Mouse (Mus musculus) spleen, embryonic (tissue): ENCODE data around the gene Btbd9.

Source experiments
- CTCF ChIA-PET: fragments of 350-600 bp; sonication (Branson Sonifier 250); formaldehyde crosslinking; loops from one replicate; lab custom pipeline; 2022; lab: Charles Lee

Btbd9 gene

DNA sequence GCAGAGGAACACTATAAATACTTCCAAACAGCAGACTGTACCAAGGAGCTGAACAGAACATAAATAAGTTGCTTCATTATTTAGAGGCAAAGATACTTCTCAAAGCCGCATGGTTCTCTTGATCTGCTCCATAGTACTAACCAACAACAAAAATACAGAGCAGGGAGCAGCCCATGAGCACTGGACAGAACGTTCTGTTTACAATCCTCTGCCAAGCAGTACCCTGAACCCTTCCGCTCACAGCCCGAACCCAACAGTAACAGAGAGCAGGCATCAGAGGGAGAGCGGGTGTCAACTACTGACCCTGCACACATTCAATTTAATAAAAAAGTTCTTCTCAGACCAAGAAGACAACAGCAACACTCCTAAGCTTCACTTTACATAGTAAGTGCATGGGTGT is 117.4 kb downstream of the Btbd9 start:
- CTCF ChIA-PET = no interaction called here

DNA sequence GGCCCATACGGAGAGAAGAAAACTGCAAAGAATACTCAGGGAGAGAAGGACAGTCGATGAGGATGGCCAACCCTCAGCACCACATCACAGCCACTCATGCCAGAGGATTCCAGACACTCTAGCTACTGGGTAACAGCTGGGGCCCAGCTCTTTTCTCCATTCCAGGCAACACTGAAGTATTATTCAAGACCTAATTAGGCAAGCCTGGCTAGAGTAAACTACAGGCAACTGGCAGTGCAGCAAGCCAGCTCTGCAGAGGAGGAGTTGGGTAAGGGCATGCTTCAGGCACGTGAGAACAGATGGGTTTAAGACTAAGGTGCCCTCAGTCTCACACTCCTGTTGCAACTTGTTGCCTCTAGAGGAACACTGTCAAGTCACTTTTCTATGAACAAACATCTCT is 118.0 kb downstream of the Btbd9 start:
- CTCF ChIA-PET = no interaction called here

GRCm38 (mm10) chr17:30457486-30457885 is 118.8 kb downstream of the Btbd9 start:
- CTCF ChIA-PET = no interaction called here

DNA sequence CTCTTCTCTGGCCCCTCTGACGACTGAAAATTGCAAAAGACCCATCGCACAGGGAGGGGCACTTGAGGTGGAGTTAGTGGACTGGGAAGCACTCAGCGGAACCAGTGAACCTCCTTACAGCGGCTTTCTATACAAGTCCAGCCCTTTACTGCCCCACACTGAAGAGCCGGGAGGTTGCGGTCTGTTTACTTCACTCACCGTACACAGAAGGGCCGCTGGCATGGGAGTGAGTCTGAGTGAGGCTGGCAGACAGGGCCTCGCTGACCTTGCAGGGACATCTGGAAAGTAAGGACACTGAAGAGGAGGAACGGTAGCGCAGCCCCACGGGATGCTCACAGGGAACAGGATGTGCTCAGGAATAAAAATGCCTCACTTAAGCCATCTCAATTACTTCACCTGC is 120.0 kb downstream of the Btbd9 start:
- CTCF ChIA-PET = no interaction called here

GRCm38 (mm10) chr17:30454862-30455243 is 121.4 kb downstream of the Btbd9 start:
- CTCF ChIA-PET = no interaction called here

- CTCF ChIA-PET = interaction anchor here (0.6 kb wide), 1 partner anchor 398 kb away, joined by 3 read pairs; no protein-coding TSS in a partner anchor
Measured at GRCm38 (mm10) chr17:30454155-30454861, 122.0 kb downstream of the Btbd9 start.

GRCm38 (mm10) chr17:30453272-30453671 is 123.0 kb downstream of the Btbd9 start:
- CTCF ChIA-PET = interaction anchor here (1.3 kb wide), 1 partner anchor 19 kb away, joined by 5 read pairs; no protein-coding TSS in a partner anchor

GRCm38 (mm10) chr17:30452363-30452762 is 123.9 kb downstream of the Btbd9 start:
- CTCF ChIA-PET = interaction anchor here (1.3 kb wide), 1 partner anchor 20 kb away, joined by 5 read pairs; no protein-coding TSS in a partner anchor

DNA sequence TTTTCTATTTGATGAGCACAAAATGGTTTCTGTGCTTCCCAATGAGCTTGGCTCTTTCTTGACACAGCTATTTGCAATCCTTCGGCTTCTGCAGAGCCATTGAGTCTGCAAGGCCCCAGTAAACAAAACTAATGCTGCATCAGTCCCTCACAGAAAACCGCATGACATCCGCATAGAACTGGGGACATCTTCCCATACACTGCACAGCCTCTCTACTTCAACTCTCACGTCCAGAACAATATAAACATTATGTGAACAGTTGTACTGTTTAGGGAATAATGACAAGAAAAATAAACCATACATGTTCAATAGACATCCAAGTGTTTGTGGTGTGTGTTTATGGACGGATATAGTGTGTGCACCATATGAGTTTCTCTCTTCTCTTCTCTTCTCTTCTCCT is 127.7 kb downstream of the Btbd9 start:
- CTCF ChIA-PET = no interaction called here

- CTCF ChIA-PET = no interaction called here
Measured at GRCm38 (mm10) chr17:30445805-30446441, 130.4 kb downstream of the Btbd9 start.

DNA sequence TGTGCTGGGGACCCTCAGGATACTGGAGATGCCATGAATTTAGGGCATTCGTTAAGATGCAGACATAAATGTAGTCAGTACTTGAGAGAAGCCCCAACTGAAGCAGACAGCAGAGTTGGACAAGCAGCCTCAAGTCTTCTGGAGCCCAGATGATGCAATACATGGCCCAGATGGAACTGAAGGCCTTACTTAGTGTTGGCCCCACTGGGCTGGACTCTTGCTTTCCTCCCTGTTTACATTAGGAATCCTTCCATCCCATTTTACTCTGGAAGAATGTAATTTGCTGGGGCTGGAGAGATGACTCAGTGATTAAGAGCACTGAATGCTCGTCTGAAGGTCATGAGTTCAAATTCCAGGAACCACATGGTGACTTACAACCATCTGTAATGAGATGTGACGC is 136.6 kb downstream of the Btbd9 start:
- CTCF ChIA-PET = no interaction called here

DNA sequence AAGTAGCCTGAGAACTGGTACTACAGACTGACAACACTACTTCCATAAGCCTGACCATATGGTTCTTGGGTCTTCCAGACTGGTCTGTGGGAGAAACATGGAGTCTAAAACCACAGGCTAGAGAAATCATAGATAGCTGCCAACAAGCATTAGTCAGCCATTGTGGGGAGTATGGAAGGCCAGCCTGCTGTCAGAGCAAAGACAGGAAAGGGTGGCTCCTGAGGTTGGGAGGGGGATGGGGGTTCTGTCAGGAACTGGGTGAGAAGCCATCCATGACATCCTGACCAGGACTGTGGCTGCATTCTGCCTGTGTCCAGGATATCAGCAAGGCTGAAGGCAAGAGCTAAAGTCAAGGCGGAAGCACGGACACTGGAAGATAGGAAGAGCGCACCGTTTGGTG is 137.5 kb downstream of the Btbd9 start:
- CTCF ChIA-PET = no interaction called here

DNA sequence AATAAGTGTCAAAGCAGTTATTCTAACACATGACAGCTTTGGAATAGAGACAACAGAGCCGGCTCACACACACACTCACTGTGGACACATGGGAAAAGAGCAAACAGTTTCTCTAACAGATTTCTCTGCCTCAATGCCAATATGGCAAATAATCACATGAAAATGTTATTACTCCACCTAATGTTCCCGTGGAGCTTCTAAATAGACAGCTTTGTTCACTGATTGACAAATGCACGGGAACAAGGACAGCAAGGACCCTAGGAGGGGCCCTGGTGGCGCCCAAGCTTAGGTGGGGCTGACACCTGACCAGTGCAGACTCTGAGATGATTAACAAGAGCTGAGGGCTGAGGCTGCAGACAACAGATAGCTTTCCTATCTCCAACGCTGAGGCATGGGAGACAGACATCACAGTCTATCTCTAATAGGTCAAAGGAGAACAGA is 140.2 kb downstream of the Btbd9 start:
- CTCF ChIA-PET = no interaction called here

DNA sequence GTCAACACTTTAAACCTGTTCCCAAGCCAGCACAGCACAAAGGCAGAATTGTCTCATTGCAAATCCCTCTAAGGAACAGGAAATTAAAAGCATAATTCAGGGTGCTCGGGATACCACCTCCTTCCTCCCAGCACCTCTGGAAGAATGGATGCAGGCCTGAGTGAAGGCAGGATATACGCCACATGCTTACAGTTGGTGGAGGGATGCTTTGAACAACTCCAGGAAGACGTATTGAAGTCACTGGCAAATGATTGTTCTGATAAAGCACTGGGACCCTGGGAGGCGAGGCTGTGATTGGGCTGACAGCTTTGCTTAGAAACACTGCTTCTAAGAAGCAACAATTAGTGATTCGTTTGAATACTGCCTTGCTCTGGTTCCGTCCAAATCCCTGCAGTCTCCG is 140.8 kb downstream of the Btbd9 start:
- CTCF ChIA-PET = no interaction called here

- CTCF ChIA-PET = interaction anchor here (0.7 kb wide), 1 partner anchor 212 kb away, joined by 3 read pairs; no protein-coding TSS in a partner anchor
Measured at GRCm38 (mm10) chr17:30432094-30432493, 144.2 kb downstream of the Btbd9 start.

- CTCF ChIA-PET = interaction anchor here (0.7 kb wide), 1 partner anchor 213 kb away, joined by 3 read pairs; no protein-coding TSS in a partner anchor
Measured at GRCm38 (mm10) chr17:30430961-30431640, 145.2 kb downstream of the Btbd9 start.

DNA sequence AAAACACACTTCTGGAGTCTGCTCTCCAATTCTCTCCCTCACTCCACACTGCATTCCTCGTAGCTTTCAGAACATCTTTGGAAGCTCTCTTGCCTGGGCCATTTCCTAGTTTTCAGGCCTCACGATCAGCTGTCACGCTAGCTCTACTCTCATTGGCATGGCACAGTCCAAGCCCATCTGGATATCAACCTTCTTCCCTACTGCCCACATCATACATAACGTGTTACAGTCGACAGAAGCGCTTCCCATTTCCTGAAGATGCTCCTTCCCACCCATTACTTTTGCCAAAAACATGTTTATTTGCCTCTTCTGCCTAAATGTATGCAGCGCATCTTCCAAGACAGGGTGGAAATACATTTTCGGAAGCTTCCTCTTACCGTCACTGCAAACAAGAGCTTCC is 147.6 kb downstream of the Btbd9 start:
- CTCF ChIA-PET = no interaction called here

GRCm38 (mm10) chr17:30423256-30423852 is 152.9 kb downstream of the Btbd9 start:
- CTCF ChIA-PET = interaction anchor here (0.6 kb wide), 1 partner anchor 25 kb away, joined by 5 read pairs; no protein-coding TSS in a partner anchor

DNA sequence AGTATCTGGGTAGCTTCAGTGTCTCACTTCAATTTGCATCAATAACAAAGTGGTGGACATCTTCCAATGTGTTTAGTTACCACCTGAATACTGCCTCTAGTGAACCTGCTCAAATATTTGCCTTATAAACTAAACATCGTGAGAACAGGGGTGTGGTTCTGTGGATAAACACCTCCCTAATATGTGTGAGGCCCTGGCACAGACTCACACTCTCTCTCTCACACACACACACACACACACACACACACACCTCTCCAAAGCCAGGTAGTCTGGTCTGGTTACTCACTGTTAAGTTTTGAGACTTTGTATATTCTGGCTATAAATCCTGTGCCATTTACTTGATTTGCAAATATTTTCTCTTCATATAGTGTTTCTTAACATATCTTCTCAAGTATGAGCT is 154.0 kb downstream of the Btbd9 start:
- CTCF ChIA-PET = interaction anchor here (0.7 to 0.8 kb wide), 2 partner anchors 20 to 480 kb away, joined by 3 read pairs; no protein-coding TSS in a partner anchor

- CTCF ChIA-PET = no interaction called here
Measured at GRCm38 (mm10) chr17:30421256-30421655, 155.0 kb downstream of the Btbd9 start.

GRCm38 (mm10) chr17:30419494-30419893 is 156.8 kb downstream of the Btbd9 start:
- CTCF ChIA-PET = no interaction called here

DNA sequence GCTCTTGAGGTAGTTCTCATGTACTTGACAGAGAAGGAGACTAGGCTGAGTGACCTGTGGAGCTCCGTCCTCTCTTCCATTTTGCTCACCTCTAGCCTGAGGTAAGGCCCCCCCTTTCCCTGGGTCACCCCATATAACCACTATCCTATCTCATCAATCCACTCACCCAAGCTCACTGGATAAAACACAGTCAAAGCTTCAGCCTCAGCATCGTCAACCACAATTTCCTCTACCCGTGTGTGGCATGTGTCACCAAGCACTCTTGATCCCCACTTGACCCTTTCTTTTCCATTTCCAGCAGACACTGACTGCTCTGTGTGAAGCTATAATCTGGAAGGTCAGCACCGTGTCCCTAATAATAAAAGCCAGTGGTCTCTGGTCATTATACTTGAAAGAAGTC is 157.8 kb downstream of the Btbd9 start:
- CTCF ChIA-PET = no interaction called here
